Mouse (Mus musculus) megakaryocyte progenitor cell, adult 5-6 weeks (primary cell): Measurements from ENCODE around the gene Gpr55. TPM values are rescaled to one million over a fixed set of nuclear protein-coding genes. Genes with fewer than 3 reads are reported as not detected.

Experiments
- total RNA-seq, 2 experiments: library from RNA; stranded (forward) in 1 of 2; stranded (reverse) in 1 of 2; fragments of 157-497, 149-512 nt in 1 of 2; fragments of 200-1000 nt in 1 of 2; gene quantifications; 2 replicates each; pipeline versions ENCODE4 v1.2.3 to v1.2.4; 2015 to 2017

Gene Gpr55
- total RNA-seq, 2 experiments from 2014 or later, result not detected

Other genes starting within 250 kb of the Gpr55 start
- gene A630001G21Rik, start 182.4 kb downstream of the Gpr55 start, total RNA-seq (2015), result 81.4 and 86.3 TPM in 2 replicates
- gene A630001G21Rik, start 182.4 kb downstream of the Gpr55 start, total RNA-seq (2017), result 57.5 and 65.8 TPM in 2 replicates
- 83.1 and 84.9 TPM in 2 replicates for gene Cab39, start 167.6 kb downstream of the Gpr55 start, total RNA-seq (2015)
- 122 and 126 TPM in 2 replicates for gene Cab39, start 167.6 kb downstream of the Gpr55 start, total RNA-seq (2017)
- 28.7 and 33.0 TPM in 2 replicates for gene Itm2c, start 66.7 kb downstream of the Gpr55 start, total RNA-seq (2015)
- gene Itm2c, start 66.7 kb downstream of the Gpr55 start, total RNA-seq (2017), result 71.1 and 71.3 TPM in 2 replicates
- 0.07 TPM in 1 of 2 replicates, not detected in the other for gene 4933407L21Rik, start 32.5 kb downstream of the Gpr55 start, total RNA-seq (2015)
- not detected in 2 replicates for gene 4933407L21Rik, start 32.5 kb downstream of the Gpr55 start, total RNA-seq (2017)
- not detected in 2 replicates for gene Spata3, start 55.8 kb upstream of the Gpr55 start, total RNA-seq (2015)
- not detected in 2 replicates for gene Spata3, start 55.8 kb upstream of the Gpr55 start, total RNA-seq (2017)
- gene 2810459M11Rik, start 84.9 kb upstream of the Gpr55 start, total RNA-seq (2015), result not detected in 2 replicates
- gene 2810459M11Rik, start 84.9 kb upstream of the Gpr55 start, total RNA-seq (2017), result not detected in 2 replicates
- 94.8 and 129 TPM in 2 replicates for gene Psmd1, start 103.4 kb upstream of the Gpr55 start, total RNA-seq (2015)
- 156 and 166 TPM in 2 replicates for gene Psmd1, start 103.4 kb upstream of the Gpr55 start, total RNA-seq (2017)
- not detected in 2 replicates for gene Htr2b, start 151.0 kb upstream of the Gpr55 start, total RNA-seq (2015)
- gene Htr2b, start 151.0 kb upstream of the Gpr55 start, total RNA-seq (2017), result not detected in 2 replicates
- gene Gm21972, start 172.6 kb upstream of the Gpr55 start, total RNA-seq (2015), result 4.0 and 10.6 TPM in 2 replicates
- 9.4 TPM in 1 of 2 replicates, not detected in the other for gene Gm21972, start 172.6 kb upstream of the Gpr55 start, total RNA-seq (2017)
- 3.2 and 5.0 TPM in 2 replicates for gene Armc9, start 193.8 kb upstream of the Gpr55 start, total RNA-seq (2015)
- gene Armc9, start 193.8 kb upstream of the Gpr55 start, total RNA-seq (2017), result 5.8 and 11.5 TPM in 2 replicates